26 mouse cellular contexts compared by ENCODE assay signal in genomic region chr14:62422265-62422664, GRCm38 (mm10). TPM values are rescaled to one million over a fixed set of nuclear protein-coding genes. Genes with fewer than 3 reads are reported as not detected.
DNase-seq lines count a peak whose midpoint lies in the region; ATAC-seq and TF ChIP-seq lines count a peak whose summit lies in the region.
"Had no signal": no experiment of that assay in that cellular context is flagged by ENCODE, and none has a peak within 500 bp of the region (broad histone marks: within the 10 kb centered on the region; RNA-seq: fewer than 3 reads in every experiment).

No protein-coding gene starts in this region.

- H3K4me1 ChIP-seq in forebrain, embryonic 14.5 days (ENCODE audit: control insufficient read depth, insufficient read depth, low read length), result peaks cover 21% of the 10 kb centered on the region; the same call in 1 of the 2 replicates
- H3K4me1 ChIP-seq in forebrain, embryonic 15.5 days, result peaks cover 22% of the 10 kb centered on the region
- H3K4me1 ChIP-seq in hindbrain, postnatal 0 days (ENCODE audit: insufficient read depth, low read length), result no peaks in the 10 kb centered on the region; the same call in 1 of the 2 replicates
- H3K4me1 ChIP-seq in hindbrain, embryonic 12.5 days, result no peaks in the 10 kb centered on the region
- no peaks in the 10 kb centered on the region for H3K4me1 ChIP-seq in midbrain, postnatal 0 days (ENCODE audit: insufficient read depth, low read length)
- H3K4me1 ChIP-seq in midbrain, embryonic 10.5 days, result peaks cover under 1% of the 10 kb centered on the region; the same call in 1 of the 2 replicates
- H3K4me1 ChIP-seq: forebrain, embryonic 10.5 days had no signal

- DNase-seq in forebrain, embryonic 14.5 days (ENCODE audit: low spot score), result peak; percentile 51
- peak; percentile 51 for DNase-seq in hindbrain, postnatal 0 days (ENCODE audit: low spot score)
- DNase-seq in midbrain, postnatal 0 days (ENCODE audit: low spot score), result peak; percentile 40
- no peak for DNase-seq in midbrain, embryonic 10.5 days (ENCODE audit: low spot score)
- DNase-seq: adrenal gland, adult 2 months; adrenal gland, postnatal 14 days; cerebellum, adult 18-20 months; cerebellum, adult 9-10 months; gastrocnemius, postnatal 10 days; gastrocnemius, postnatal 36 days; kidney, adult 18-20 months had no signal

- TF ChIP-seq CTCF in hindbrain, postnatal 0 days (IDR thresholded peaks at IDR 0.05; ENCODE audit: low read depth), result no peak
- no peak for TF ChIP-seq CTCF in midbrain, postnatal 0 days (IDR thresholded peaks at IDR 0.05)

- H3K9me3 ChIP-seq in forebrain, embryonic 14.5 days (replicated peaks; ENCODE audit: control insufficient read depth, low read length), result no peaks in the 10 kb centered on the region
- no peaks in the 10 kb centered on the region for H3K9me3 ChIP-seq in forebrain, embryonic 15.5 days
- no peaks in the 10 kb centered on the region for H3K9me3 ChIP-seq in hindbrain, postnatal 0 days (ENCODE audit: low read length)
- H3K9me3 ChIP-seq in hindbrain, embryonic 12.5 days (replicated peaks), result no peaks in the 10 kb centered on the region
- H3K9me3 ChIP-seq in midbrain, postnatal 0 days (ENCODE audit: low read length), result no peaks in the 10 kb centered on the region
- no peaks in the 10 kb centered on the region for H3K9me3 ChIP-seq in midbrain, embryonic 10.5 days (replicated peaks)
- H3K9me3 ChIP-seq: forebrain, embryonic 10.5 days; forebrain, embryonic 13.5 days; hindbrain, embryonic 10.5 days had no signal

- H3K4me3 ChIP-seq in forebrain, embryonic 14.5 days (ENCODE audit: low read depth, low read length), result no peak overlapping the region
- no peak overlapping the region for H3K4me3 ChIP-seq in forebrain, embryonic 15.5 days
- no peak overlapping the region for H3K4me3 ChIP-seq in hindbrain, postnatal 0 days (ENCODE audit: low read length)
- H3K4me3 ChIP-seq in hindbrain, embryonic 12.5 days, result no peak overlapping the region
- H3K4me3 ChIP-seq in midbrain, postnatal 0 days (ENCODE audit: low read depth, low read length), result no peak overlapping the region
- H3K4me3 ChIP-seq in midbrain, embryonic 10.5 days, result no peak overlapping the region
- H3K4me3 ChIP-seq: forebrain, embryonic 10.5 days; forebrain, embryonic 13.5 days; hindbrain, embryonic 10.5 days had no signal

- H3K27me3 ChIP-seq in forebrain, embryonic 14.5 days (replicated peaks; ENCODE audit: control insufficient read depth, insufficient read depth, low read length), result no peaks in the 10 kb centered on the region
- H3K27me3 ChIP-seq in forebrain, embryonic 15.5 days, result no peaks in the 10 kb centered on the region
- no peaks in the 10 kb centered on the region for H3K27me3 ChIP-seq in hindbrain, postnatal 0 days (ENCODE audit: insufficient read depth, low read length)
- no peaks in the 10 kb centered on the region for H3K27me3 ChIP-seq in hindbrain, embryonic 12.5 days
- no peaks in the 10 kb centered on the region for H3K27me3 ChIP-seq in midbrain, postnatal 0 days (ENCODE audit: insufficient read depth, low read length)
- H3K27me3 ChIP-seq in midbrain, embryonic 10.5 days (ENCODE audit: low read depth, poor library complexity, severe bottlenecking), result no peaks in the 10 kb centered on the region
- H3K27me3 ChIP-seq: forebrain, embryonic 13.5 days had no signal

- no peak overlapping the region for H3K4me2 ChIP-seq in forebrain, embryonic 14.5 days (ENCODE audit: low read length)
- H3K4me2 ChIP-seq in forebrain, embryonic 15.5 days (replicated peaks), result no peak overlapping the region
- no peak overlapping the region for H3K4me2 ChIP-seq in hindbrain, postnatal 0 days (ENCODE audit: low read depth, low read length)
- no peak overlapping the region for H3K4me2 ChIP-seq in hindbrain, embryonic 12.5 days (replicated peaks)
- H3K4me2 ChIP-seq in midbrain, postnatal 0 days (ENCODE audit: low read depth, low read length, poor library complexity, severe bottlenecking), result no peak overlapping the region
- H3K4me2 ChIP-seq: forebrain, embryonic 13.5 days; heart, embryonic 11.5 days had no signal

- no peak overlapping the region for H3K9ac ChIP-seq in forebrain, embryonic 14.5 days (ENCODE audit: low read length)
- no peak overlapping the region for H3K9ac ChIP-seq in forebrain, embryonic 15.5 days (replicated peaks)
- no peak overlapping the region for H3K9ac ChIP-seq in hindbrain, postnatal 0 days (replicated peaks; ENCODE audit: low read length)
- no peak overlapping the region for H3K9ac ChIP-seq in hindbrain, embryonic 12.5 days
- H3K9ac ChIP-seq in midbrain, postnatal 0 days (replicated peaks; ENCODE audit: low read length, poor library complexity, severe bottlenecking), result no peak overlapping the region
- H3K9ac ChIP-seq: forebrain, embryonic 13.5 days had no signal

- no peak overlapping the region for H3K27ac ChIP-seq in forebrain, embryonic 14.5 days (ENCODE audit: low read depth, low read length)
- no peak overlapping the region for H3K27ac ChIP-seq in forebrain, embryonic 15.5 days (replicated peaks)
- H3K27ac ChIP-seq in hindbrain, postnatal 0 days, result no peak overlapping the region
- H3K27ac ChIP-seq in hindbrain, embryonic 12.5 days, result no peak overlapping the region
- no peak overlapping the region for H3K27ac ChIP-seq in midbrain, postnatal 0 days (ENCODE audit: low read depth, low read length)
- H3K27ac ChIP-seq in midbrain, embryonic 10.5 days (replicated peaks), result no peak overlapping the region
- H3K27ac ChIP-seq: forebrain, embryonic 10.5 days; forebrain, embryonic 13.5 days; hindbrain, embryonic 10.5 days had no signal

- no peak for ATAC-seq in forebrain, embryonic 14.5 days
- ATAC-seq in forebrain, embryonic 15.5 days (replicated peaks), result no peak
- no peak for ATAC-seq in hindbrain, postnatal 0 days
- ATAC-seq in hindbrain, embryonic 12.5 days (ENCODE audit: low FRiP score), result no peak
- no peak for ATAC-seq in midbrain, postnatal 0 days (ENCODE audit: low FRiP score)
- ATAC-seq: CD4-positive, CD25-positive, alpha-beta regulatory T cell, adult 4 months; forebrain, embryonic 13.5 days; hindbrain, embryonic 16.5 days; inflammation-experienced regulatory T-cells, adult 6 months; intestine, embryonic 16.5 days had no signal

- H3K36me3 ChIP-seq in forebrain, embryonic 14.5 days (ENCODE audit: control insufficient read depth, insufficient read depth, low read length), result no peaks in the 10 kb centered on the region
- no peaks in the 10 kb centered on the region for H3K36me3 ChIP-seq in forebrain, embryonic 15.5 days
- no peaks in the 10 kb centered on the region for H3K36me3 ChIP-seq in hindbrain, postnatal 0 days (ENCODE audit: insufficient read depth, low read length)
- H3K36me3 ChIP-seq in hindbrain, embryonic 12.5 days, result no peaks in the 10 kb centered on the region
- no peaks in the 10 kb centered on the region for H3K36me3 ChIP-seq in midbrain, postnatal 0 days (ENCODE audit: insufficient read depth, low read length)
- no peaks in the 10 kb centered on the region for H3K36me3 ChIP-seq in midbrain, embryonic 10.5 days
- H3K36me3 ChIP-seq: forebrain, embryonic 10.5 days; hindbrain, embryonic 10.5 days had no signal

- 56% methylated on average over 4 of the region's 4 CpGs for WGBS in forebrain, embryonic 14.5 days
- WGBS in forebrain, embryonic 15.5 days, result 38% methylated on average over 4 of the region's 4 CpGs
- WGBS in hindbrain, postnatal 0 days, result 30% methylated on average over 4 of the region's 4 CpGs
- 80% methylated on average over 4 of the region's 4 CpGs for WGBS in hindbrain, embryonic 12.5 days
- 68% methylated on average over 4 of the region's 4 CpGs for WGBS in midbrain, postnatal 0 days
- 91% methylated on average over 4 of the region's 4 CpGs for WGBS in midbrain, embryonic 10.5 days

RNA-seq across cellular contexts. Expression of gene Gucy1b2, which starts 33.8 kb away (rescaled TPM):
- 3.7 and 4.5 TPM in 2 replicates for polyA plus RNA-seq in forebrain, embryonic 14.5 days (2014; fragmentation: Nextera tagmentation; extraction: Ambion mirVana)
- 3.5 and 4.3 TPM in 2 replicates for polyA plus RNA-seq in forebrain, embryonic 15.5 days (2015; fragmentation: Nextera tagmentation; extraction: Ambion mirVana)
- 0.83 and 2.2 TPM in 2 replicates for total RNA-seq in hindbrain, postnatal 0 days (2014; rRNA removed)
- 0.80 and 0.83 TPM in 2 replicates for polyA plus RNA-seq in hindbrain, postnatal 0 days (2015; fragmentation: Nextera tagmentation; extraction: Ambion mirVana)
- 0.18 and 0.38 TPM in 2 replicates for polyA plus RNA-seq in hindbrain, embryonic 12.5 days (2016; fragmentation: Nextera tagmentation; extraction: Ambion mirVana)
- total RNA-seq in midbrain, postnatal 0 days (2014; rRNA removed), result 1.2 and 3.9 TPM in 2 replicates
- 0.49 and 0.56 TPM in 2 replicates for polyA plus RNA-seq in midbrain, postnatal 0 days (2015; fragmentation: Nextera tagmentation; extraction: Ambion mirVana)
- polyA plus RNA-seq in midbrain, embryonic 10.5 days (2016; fragmentation: Nextera tagmentation; extraction: Ambion mirVana), result 0.25 and 0.53 TPM in 2 replicates
- total RNA-seq: gastrocnemius, postnatal 10 days; gastrocnemius, postnatal 36 days; granulocyte monocyte progenitor cell, adult 5-6 weeks; heart, postnatal 25 days; MEL had no signal
- polyA plus RNA-seq: C2C12; CD4-positive, CD25-positive, alpha-beta regulatory T cell, adult 4 months; embryonic facial prominence, embryonic 11.5 days; heart, embryonic 11.5 days; inflammation-experienced regulatory T-cells, adult 6 months had no signal
